Mouse (Mus musculus) limb, embryonic 13.5 days (tissue): Measurements from ENCODE around the gene Prr14. TPM values are rescaled to one million over a fixed set of nuclear protein-coding genes. Genes with fewer than 3 reads are reported as not detected.
A peak's percentile ranks its signal among the peaks of the same experiment; 100 is the strongest.
"Not testable (repeated sequence)": the region's sequence is repeated elsewhere in the genome, so short reads cannot be mapped to it uniquely, and the experiment has no call there.

Experiments
- ATAC-seq: fragments of 200-750 bp; cut with Nextera tagmentation; 2 replicates; pipeline ENCODE4 v1.8.0; 2017; ENCODE audit warnings: low read depth, moderate number of reproducible peaks, moderate TSS enrichment; ENCODE audit not compliant: low FRiP score
- H3K27ac ChIP-seq: fragments of 300-500 bp; sonication (generic); 2 replicates; pipeline ENCODE4 v1.5.1; 2015; ENCODE audit warnings: inconsistent platforms, mild to moderate bottlenecking, moderate library complexity
- H3K27me3 ChIP-seq: fragments of 300-500 bp; sonication (generic); 2 replicates; pipeline ENCODE4 v1.6.1; 2015; ENCODE audit warnings: mild to moderate bottlenecking, inconsistent platforms
- H3K36me3 ChIP-seq: fragments of 300-500 bp; sonication (generic); 2 replicates; pipeline ENCODE4 v1.6.1; 2015; ENCODE audit warnings: inconsistent platforms, mild to moderate bottlenecking, moderate library complexity
- H3K4me1 ChIP-seq: fragments of 300-500 bp; sonication (generic); 2 replicates; pipeline ENCODE4 v1.6.1; 2015; ENCODE audit warnings: inconsistent platforms
- H3K4me2 ChIP-seq: fragments of 300-500 bp; sonication (generic); replicated peaks from 2 replicates; pipeline ENCODE4 v1.6.1; 2015; ENCODE audit warnings: inconsistent platforms, mild to moderate bottlenecking, moderate library complexity
- H3K4me3 ChIP-seq: fragments of 300-500 bp; sonication (generic); 2 replicates; pipeline ENCODE4 v1.5.1; 2015; ENCODE audit warnings: moderate library complexity, mild to moderate bottlenecking, inconsistent platforms
- H3K9ac ChIP-seq: fragments of 300-500 bp; sonication (generic); 2 replicates; pipeline ENCODE4 v1.6.1; 2015; ENCODE audit warnings: mild to moderate bottlenecking, inconsistent platforms
- H3K9me3 ChIP-seq: fragments of 300-500 bp; sonication (generic); 2 replicates; pipeline ENCODE4 v1.6.1; 2016; ENCODE audit warnings: inconsistent platforms
- WGBS: fragments of 180-500 bp; shearing (Covaris S2); methylation state at CpG from one replicate; pipeline ENCODE4 v1.1.7; 2015; 5-methylcytosine and 5-hydroxymethylcytosine counted together
- polyA plus RNA-seq: library from polyadenylated mRNA; unstranded; fragments of >200 nt; fragmentation: Nextera tagmentation; extraction: Ambion mirVana; gene quantifications from 2 replicates; pipeline ENCODE4 v1.2.1, GENCODE M21; 2015

Prr14 gene
- polyA plus RNA-seq, 1 experiment from 2014 or later, result 42.3 TPM

DNA sequence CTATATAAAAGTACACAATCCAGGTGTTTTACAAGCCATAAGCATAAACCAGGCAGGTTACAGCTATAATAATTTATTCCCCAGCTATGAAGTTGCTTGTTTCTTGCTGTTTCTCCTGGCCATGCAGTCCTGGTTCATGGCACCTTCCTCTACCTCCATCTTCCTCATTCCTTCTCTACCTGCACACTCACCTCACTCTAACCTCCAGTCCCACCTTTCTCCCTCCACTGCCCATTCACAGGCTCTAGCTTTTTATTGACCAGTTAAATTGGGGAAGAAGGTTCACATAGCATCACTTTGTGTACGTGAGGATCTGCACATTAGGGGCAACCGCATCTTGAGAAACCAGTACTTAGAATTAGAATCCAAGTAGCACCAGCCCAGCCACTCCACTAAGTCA lies 6.4 kb upstream of the Prr14 start:
- peaks cover 39% of the 10 kb centered on the region for H3K4me1 ChIP-seq
- H3K27ac ChIP-seq, result no peak overlapping the region
- H3K4me2 ChIP-seq, result no peak overlapping the region
- WGBS, result 96% methylated on average over 2 of the region's 2 CpGs
- no peak overlapping the region for H3K9ac ChIP-seq
- H3K36me3 ChIP-seq, result peaks cover 65% of the 10 kb centered on the region
- ATAC-seq, result no peak
- H3K27me3 ChIP-seq, result no peaks in the 10 kb centered on the region
- no peak overlapping the region for H3K4me3 ChIP-seq
- peaks cover 14% of the 10 kb centered on the region; the same call in 1 of the 2 replicates for H3K9me3 ChIP-seq

DNA sequence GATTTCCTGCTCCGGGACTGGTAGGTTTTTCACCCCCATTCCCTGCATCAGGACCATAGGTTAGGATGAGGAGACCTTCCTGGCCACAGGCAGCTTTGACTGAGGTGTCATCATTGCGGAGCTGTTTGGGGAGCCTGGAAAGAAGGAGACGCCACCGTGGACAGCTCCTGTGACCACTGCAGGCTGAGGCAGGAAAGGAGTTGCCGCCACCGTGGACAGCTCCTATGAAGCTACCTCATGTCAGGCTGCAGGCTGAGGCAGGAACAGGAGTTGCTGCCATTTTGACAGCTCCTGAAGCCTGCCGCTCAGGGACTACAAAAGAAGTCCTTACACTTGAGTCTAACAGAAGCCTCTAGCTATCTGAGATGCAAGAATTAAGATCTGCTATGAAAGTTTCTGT lies 4.5 kb upstream of the Prr14 start:
- H3K9ac ChIP-seq, result no peak overlapping the region
- peaks cover 33% of the 10 kb centered on the region for H3K4me1 ChIP-seq
- peaks cover 72% of the 10 kb centered on the region for H3K36me3 ChIP-seq
- peaks cover 14% of the 10 kb centered on the region; the same call in 1 of the 2 replicates for H3K9me3 ChIP-seq
- no peaks in the 10 kb centered on the region for H3K27me3 ChIP-seq
- WGBS, result 91% methylated on average over 7 of the region's 7 CpGs
- H3K4me3 ChIP-seq, result no peak overlapping the region
- no peak overlapping the region for H3K27ac ChIP-seq
- ATAC-seq, result no peak
- no peak overlapping the region for H3K4me2 ChIP-seq

- WGBS, result 87% methylated on average over 3 of the region's 3 CpGs
- H3K27me3 ChIP-seq, H3K4me2 ChIP-seq, H3K9ac ChIP-seq, H3K27ac ChIP-seq, H3K4me3 ChIP-seq, H3K4me1 ChIP-seq, ATAC-seq: not testable (repeated sequence)
- H3K36me3 ChIP-seq, result peaks cover 70% of the 10 kb centered on the region
- H3K9me3 ChIP-seq, result peaks cover 14% of the 10 kb centered on the region; the same call in 1 of the 2 replicates
Observed at GRCm38 (mm10) chr7:127458371-127459122, 864 bp upstream of the Prr14 start.

DNA sequence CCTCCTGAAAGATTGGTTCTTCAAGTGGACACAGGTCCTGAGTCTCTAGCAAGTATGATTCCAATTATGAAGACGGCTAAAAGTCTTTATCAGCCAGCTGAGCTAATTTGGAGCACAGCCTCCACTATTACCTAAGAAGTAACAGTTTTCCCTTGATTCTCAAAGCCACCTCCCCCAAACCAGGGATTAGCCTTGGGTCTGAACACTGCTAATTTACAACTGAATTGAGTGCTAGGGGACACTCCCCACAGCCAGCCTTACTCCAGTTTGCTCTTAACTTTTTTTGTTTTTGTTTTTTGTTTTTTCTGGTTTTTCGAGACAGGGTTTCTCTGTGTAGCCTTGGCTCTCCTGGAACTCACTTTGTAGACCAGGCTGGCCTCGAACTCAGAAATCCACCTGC lies 5.8 kb downstream of the Prr14 start:
- H3K9me3 ChIP-seq, result no peaks in the 10 kb centered on the region
- H3K27me3 ChIP-seq, result no peaks in the 10 kb centered on the region
- H3K9ac ChIP-seq, result no peak overlapping the region
- no peak overlapping the region for H3K27ac ChIP-seq
- ATAC-seq, result no peak
- no peak overlapping the region for H3K4me3 ChIP-seq
- peaks cover 76% of the 10 kb centered on the region for H3K36me3 ChIP-seq
- peaks cover 6% of the 10 kb centered on the region; the same call in 1 of the 2 replicates for H3K4me1 ChIP-seq
- no peak overlapping the region for H3K4me2 ChIP-seq
- whole genome bisulfite sequencing, result 86% methylated on average over 3 of the region's 3 CpGs

- H3K27ac ChIP-seq, H3K9ac ChIP-seq, H3K4me3 ChIP-seq, H3K4me2 ChIP-seq, H3K9me3 ChIP-seq, H3K27me3 ChIP-seq, H3K4me1 ChIP-seq, ATAC-seq: not testable (repeated sequence)
- WGBS, result 93% methylated on average over 2 of the region's 2 CpGs
- H3K36me3 ChIP-seq, result peaks cover 71% of the 10 kb centered on the region
Observed at GRCm38 (mm10) chr7:127465670-127466069, 6.3 kb downstream of the Prr14 start.

DNA sequence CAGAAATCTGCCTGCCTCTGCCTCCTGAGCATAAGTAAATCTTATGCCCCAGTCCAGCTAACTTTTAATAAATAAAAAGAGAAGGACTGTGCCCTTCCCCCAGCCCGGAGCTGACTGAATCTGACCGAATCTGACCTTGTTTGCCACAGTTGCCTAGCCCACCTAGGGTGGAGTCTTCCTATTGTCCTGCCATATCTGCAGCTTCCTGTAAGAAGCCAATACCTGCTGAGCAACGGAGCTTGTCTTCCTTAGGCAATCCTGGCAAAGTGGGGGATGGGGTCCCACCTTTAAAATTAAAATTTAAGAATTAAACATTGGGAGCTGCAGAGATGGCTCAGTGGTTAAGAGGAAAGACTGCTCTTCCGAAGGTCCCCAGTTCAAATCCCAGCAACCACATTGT lies 7.2 kb downstream of the Prr14 start:
- Histone ChIP-seq H3K4me3 (no peak overlapping the region), H3K27me3 (no peaks in the 10 kb centered on the region), H3K9me3 (no peaks in the 10 kb centered on the region), H3K27ac (no peak overlapping the region), H3K4me1 (peaks cover 6% of the 10 kb centered on the region; the same call in 1 of the 2 replicates), H3K4me2 (no peak overlapping the region), H3K36me3 (peaks cover 63% of the 10 kb centered on the region), H3K9ac (no peak overlapping the region)
- no peak for ATAC-seq
- WGBS, result 95% methylated on average over 4 of the region's 4 CpGs

- Histone ChIP-seq H3K27me3 (no peaks in the 10 kb centered on the region), H3K4me2 (peak overlapping the region; percentile 94), H3K9ac (peak overlapping the region; percentile 92), H3K4me3 (peak overlapping the region; percentile 83), H3K36me3 (peaks cover 58% of the 10 kb centered on the region), H3K9me3 (no peaks in the 10 kb centered on the region), H3K4me1 (peaks cover 16% of the 10 kb centered on the region), H3K27ac (peak overlapping the region; percentile 98)
- no peak for ATAC-seq
- WGBS, result 9% methylated on average over 10 of the region's 10 CpGs
Observed at GRCm38 (mm10) chr7:127470011-127470715, 10.8 kb downstream of the Prr14 start.

DNA sequence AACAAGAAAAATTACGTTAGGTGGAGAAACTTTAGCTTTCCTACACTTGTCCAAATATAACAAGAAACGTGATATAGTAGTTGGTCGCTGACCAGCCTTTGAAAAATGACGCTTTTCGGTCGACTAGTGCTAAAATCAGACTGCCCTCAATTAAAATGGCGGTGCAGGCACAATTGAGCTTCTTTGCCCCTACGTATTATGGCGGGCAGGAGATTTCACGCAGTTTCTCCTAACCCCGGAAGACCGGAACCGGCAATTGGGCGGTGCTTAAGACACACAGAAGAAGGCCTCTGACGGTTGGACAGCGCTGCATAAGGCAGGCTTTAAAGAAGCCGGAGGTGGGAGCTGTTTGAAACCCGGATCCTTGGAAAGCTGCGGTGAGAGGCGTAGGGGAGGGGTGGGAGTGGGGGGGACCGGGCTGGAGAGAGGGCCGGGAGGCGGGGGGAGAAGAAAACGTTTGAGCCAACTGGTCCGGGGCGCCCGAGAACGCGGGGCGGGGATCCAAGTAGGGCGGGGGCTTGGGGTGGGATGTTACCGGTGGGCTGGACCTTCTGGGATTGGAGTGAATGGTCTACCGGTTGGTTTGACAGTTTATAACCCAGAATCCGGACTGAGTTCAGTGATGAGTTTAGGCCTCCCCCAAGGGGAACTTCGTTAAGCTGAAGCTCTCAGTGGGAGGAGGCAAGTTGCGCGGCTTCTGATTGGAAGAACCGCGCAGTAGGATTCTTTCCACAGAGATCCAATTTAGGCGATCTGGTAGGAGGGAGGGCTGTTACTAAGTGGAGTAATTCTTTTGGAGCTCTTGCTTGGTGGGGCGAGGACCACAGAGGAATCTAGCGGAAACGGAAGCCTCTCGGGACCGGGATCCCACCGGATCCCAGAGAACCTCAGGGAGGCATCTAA lies 11.6 kb downstream of the Prr14 start:
- under 1% methylated on average over 46 of the region's 46 CpGs for WGBS
- Histone ChIP-seq H3K9ac (peak overlapping the region; percentile 92), H3K36me3 (peaks cover 58% of the 10 kb centered on the region), H3K9me3 (no peaks in the 10 kb centered on the region), H3K27me3 (no peaks in the 10 kb centered on the region), H3K4me2 (peak overlapping the region; percentile 94), H3K27ac (peak overlapping the region; percentile 98), H3K4me1 (peaks cover 16% of the 10 kb centered on the region), H3K4me3 (peak overlapping the region; percentile 83)
- peak; percentile 94 for ATAC-seq

DNA sequence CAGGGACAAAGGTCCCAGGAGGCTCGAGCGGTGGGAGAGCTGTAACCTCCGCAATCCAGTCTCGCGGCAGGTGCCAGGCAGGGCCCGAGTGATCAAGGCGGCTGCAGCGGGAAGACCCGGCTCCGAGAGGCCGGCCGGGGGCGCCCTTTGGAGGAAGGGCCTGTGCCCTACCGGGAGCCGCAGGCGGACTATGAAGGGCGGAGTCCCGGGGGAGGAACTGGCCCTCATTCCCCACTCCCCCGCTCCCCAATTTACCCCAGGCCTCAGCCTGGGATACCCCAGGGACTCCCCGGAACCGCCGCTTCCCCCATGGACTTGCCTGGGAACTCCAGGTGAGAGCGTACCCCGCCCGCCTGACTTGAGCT lies 12.2 kb downstream of the Prr14 start:
- Histone ChIP-seq H3K27ac (peak overlapping the region; percentile 98), H3K9me3 (no peaks in the 10 kb centered on the region), H3K9ac (peak overlapping the region; percentile 92), H3K4me3 (peak overlapping the region; percentile 83), H3K4me1 (peaks cover 16% of the 10 kb centered on the region), H3K4me2 (peak overlapping the region; percentile 94), H3K36me3 (peaks cover 58% of the 10 kb centered on the region), H3K27me3 (no peaks in the 10 kb centered on the region)
- WGBS, result under 1% methylated on average over 24 of the region's 25 CpGs
- ATAC-seq, result peak; percentile 14

- H3K36me3 ChIP-seq, result peaks cover 57% of the 10 kb centered on the region
- H3K4me1 ChIP-seq, result peaks cover 20% of the 10 kb centered on the region
- no peaks in the 10 kb centered on the region for H3K27me3 ChIP-seq
- peak overlapping the region; percentile 94 for H3K4me2 ChIP-seq
- H3K27ac ChIP-seq, result peak overlapping the region; percentile 98
- WGBS, result under 1% methylated on average over 7 of the region's 7 CpGs
- H3K9ac ChIP-seq, result peak overlapping the region; percentile 92
- no peaks in the 10 kb centered on the region for H3K9me3 ChIP-seq
- peak overlapping the region; percentile 83 for H3K4me3 ChIP-seq
- ATAC-seq, result no peak
Observed at GRCm38 (mm10) chr7:127472060-127472459, 12.6 kb downstream of the Prr14 start.

DNA sequence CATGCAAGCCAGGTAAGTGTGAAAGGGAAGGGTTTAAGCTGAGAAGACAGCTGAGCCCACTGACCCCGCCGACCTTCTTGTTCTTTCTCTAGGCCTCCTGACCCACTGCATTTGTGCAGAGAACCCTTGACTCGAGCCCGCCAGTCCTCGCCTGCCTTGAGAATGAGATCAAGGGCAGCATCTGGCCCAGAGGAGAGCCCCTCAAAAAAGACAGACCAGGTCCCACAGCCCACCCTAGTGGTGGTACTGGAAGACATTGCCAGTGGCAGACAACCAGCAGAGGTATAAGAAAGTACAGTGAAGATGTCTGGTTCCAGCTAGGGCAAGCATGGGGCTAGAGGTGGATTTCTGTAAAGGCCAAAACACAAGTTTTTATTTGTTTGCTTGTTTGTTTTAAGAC lies 14.3 kb downstream of the Prr14 start:
- no peak for ATAC-seq
- peaks cover 23% of the 10 kb centered on the region for H3K4me1 ChIP-seq
- WGBS, result 81% methylated on average over 5 of the region's 5 CpGs
- H3K36me3 ChIP-seq, result peaks cover 42% of the 10 kb centered on the region
- H3K4me2 ChIP-seq, result no peak overlapping the region
- no peak overlapping the region for H3K27ac ChIP-seq
- no peaks in the 10 kb centered on the region for H3K27me3 ChIP-seq
- no peak overlapping the region for H3K4me3 ChIP-seq
- H3K9me3 ChIP-seq, result no peaks in the 10 kb centered on the region
- H3K9ac ChIP-seq, result no peak overlapping the region
